Mouse (Mus musculus): ENCODE data around the gene Ilk. TPM values are rescaled to one million over a fixed set of nuclear protein-coding genes. Genes with fewer than 3 reads are reported as not detected.
"Not testable (repeated sequence)": the region's sequence is repeated elsewhere in the genome, so short reads cannot be mapped to it uniquely, and the experiment has no call there.

Gene Ilk
- polyA plus RNA-seq, 1 experiment from 2014 or later, result 317 TPM

GRCm38 (mm10) chr7:105735464-105735863, 928 bp upstream of the Ilk start:
- ATAC-seq (ENCODE audit: low FRiP score, low read depth); H3K27ac ChIP-seq: not testable (repeated sequence)
- peaks cover 54% of the 10 kb centered on the region for H3K36me3 ChIP-seq

GRCm38 (mm10) chr7:105736911-105737521, 624 bp downstream of the Ilk start, which contains the start of gene Rrp8:
Gene Rrp8, minus strand, starts transcription at chr7:105737385.
- Histone ChIP-seq H3K9me3 (no peaks in the 10 kb centered on the region), H3K4me3 (peak within 1 kb of the TSS; percentile 77), H3K36me3 (peaks cover 54% of the 10 kb centered on the region), H3K27ac (peak within 1 kb of the TSS; percentile 83), H3K27me3 (no peaks in the 10 kb centered on the region), H3K4me1 (peaks cover 31% of the 10 kb centered on the region), H3K9ac (peak within 1 kb of the TSS; percentile 92), H3K4me2 (replicated peaks) (peak within 1 kb of the TSS; percentile 79)
- WGBS, result under 1% methylated on average over 30 of the region's 30 CpGs
- peak; percentile 9; the same call in 1 of the 2 replicates for ATAC-seq (ENCODE audit: low FRiP score, low read depth)

More at GRCm38 (mm10) chr7:105735464-105735863, 928 bp upstream of the Ilk start:
- H3K27me3 ChIP-seq, H3K9me3 ChIP-seq: not testable (repeated sequence)
- WGBS, result 58% methylated on average over 3 of the region's 4 CpGs
- peak overlapping the region; percentile 79 for H3K4me2 ChIP-seq (replicated peaks)
- peak overlapping the region; percentile 92 for H3K9ac ChIP-seq
- peak overlapping the region; percentile 77 for H3K4me3 ChIP-seq
- peaks cover 31% of the 10 kb centered on the region for H3K4me1 ChIP-seq

GRCm38 (mm10) chr7:105737648-105738047, 1.3 kb downstream of the Ilk start:
- Histone ChIP-seq H3K4me2 (replicated peaks) (peak overlapping the region; percentile 79), H3K27ac (no peak overlapping the region), H3K27me3 (no peaks in the 10 kb centered on the region), H3K36me3 (peaks cover 54% of the 10 kb centered on the region), H3K9me3 (no peaks in the 10 kb centered on the region), H3K4me1 (peaks cover 31% of the 10 kb centered on the region), H3K4me3 (peak overlapping the region; percentile 77), H3K9ac (peak overlapping the region; percentile 92)
- WGBS, result 36% methylated on average over 3 of the region's 3 CpGs
- ATAC-seq (ENCODE audit: low FRiP score, low read depth), result no peak

GRCm38 (mm10) chr7:105738286-105738685, 1.9 kb downstream of the Ilk start:
- Histone ChIP-seq H3K36me3 (peaks cover 53% of the 10 kb centered on the region), H3K9me3 (no peaks in the 10 kb centered on the region), H3K27ac (peak overlapping the region; percentile 81; the same call in 1 of the 2 replicates), H3K4me3 (peak overlapping the region; percentile 77), H3K4me2 (replicated peaks) (peak overlapping the region; percentile 79), H3K4me1 (peaks cover 35% of the 10 kb centered on the region), H3K9ac (peak overlapping the region; percentile 45; the same call in 1 of the 2 replicates), H3K27me3 (no peaks in the 10 kb centered on the region)
- WGBS, result 70% methylated on average over 2 of the region's 2 CpGs
- ATAC-seq (ENCODE audit: low FRiP score, low read depth), result no peak

GRCm38 (mm10) chr7:105738948-105739347, 2.6 kb downstream of the Ilk start:
- H3K4me3 ChIP-seq, result peak overlapping the region; percentile 77
- H3K4me2 ChIP-seq (replicated peaks), result peak overlapping the region; percentile 79
- H3K4me1 ChIP-seq, result peaks cover 38% of the 10 kb centered on the region
- H3K27ac ChIP-seq, result peak overlapping the region; percentile 81
- WGBS, result 21% methylated on average over 3 of the region's 3 CpGs
- peaks cover 46% of the 10 kb centered on the region for H3K36me3 ChIP-seq
- peak; percentile 54 for ATAC-seq (ENCODE audit: low FRiP score, low read depth)
- H3K9me3 ChIP-seq, result no peaks in the 10 kb centered on the region
- no peaks in the 10 kb centered on the region for H3K27me3 ChIP-seq
- peak overlapping the region; percentile 57 for H3K9ac ChIP-seq

GRCm38 (mm10) chr7:105740089-105740795, 3.9 kb downstream of the Ilk start:
- H3K9me3 ChIP-seq, result no peaks in the 10 kb centered on the region
- 88% methylated on average over 13 of the region's 13 CpGs for WGBS
- peaks cover 36% of the 10 kb centered on the region for H3K36me3 ChIP-seq
- H3K27me3 ChIP-seq, result no peaks in the 10 kb centered on the region
- H3K4me3 ChIP-seq, result no peak overlapping the region
- H3K9ac ChIP-seq, result no peak overlapping the region
- H3K4me1 ChIP-seq, result peaks cover 37% of the 10 kb centered on the region
- ATAC-seq (ENCODE audit: low FRiP score, low read depth), result no peak
- no peak overlapping the region for H3K27ac ChIP-seq
- H3K4me2 ChIP-seq (replicated peaks), result no peak overlapping the region

GRCm38 (mm10) chr7:105740851-105741250, 4.5 kb downstream of the Ilk start:
- 86% methylated on average over 6 of the region's 6 CpGs for WGBS

GRCm38 (mm10) chr7:105741978-105742377, 5.6 kb downstream of the Ilk start:
- Histone ChIP-seq H3K4me2 (replicated peaks) (no peak overlapping the region), H3K9me3 (no peaks in the 10 kb centered on the region), H3K36me3 (peaks cover 46% of the 10 kb centered on the region), H3K4me3 (no peak overlapping the region), H3K27ac (no peak overlapping the region), H3K27me3 (no peaks in the 10 kb centered on the region), H3K4me1 (peaks cover 36% of the 10 kb centered on the region), H3K9ac (no peak overlapping the region)
- no peak for ATAC-seq (ENCODE audit: low FRiP score, low read depth)
- WGBS, result 89% methylated on average over 9 of the region's 9 CpGs

More at GRCm38 (mm10) chr7:105740851-105741250, 4.5 kb downstream of the Ilk start:
- ATAC-seq (ENCODE audit: low FRiP score, low read depth), result no peak
- peaks cover 36% of the 10 kb centered on the region for H3K4me1 ChIP-seq
- H3K36me3 ChIP-seq, result peaks cover 36% of the 10 kb centered on the region
- no peaks in the 10 kb centered on the region for H3K27me3 ChIP-seq
- no peak overlapping the region for H3K9ac ChIP-seq
- no peak overlapping the region for H3K27ac ChIP-seq
- no peaks in the 10 kb centered on the region for H3K9me3 ChIP-seq
- H3K4me2 ChIP-seq (replicated peaks), result no peak overlapping the region
- no peak overlapping the region for H3K4me3 ChIP-seq

GRCm38 (mm10) chr7:105742539-105743215, 6.3 kb downstream of the Ilk start:
- Histone ChIP-seq H3K4me3 (peak overlapping the region; percentile 93), H3K4me2 (replicated peaks) (peak overlapping the region; percentile 86), H3K4me1 (peaks cover 33% of the 10 kb centered on the region), H3K36me3 (peaks cover 49% of the 10 kb centered on the region)
- H3K27me3 ChIP-seq; ATAC-seq (ENCODE audit: low FRiP score, low read depth); H3K9me3 ChIP-seq; H3K27ac ChIP-seq; H3K9ac ChIP-seq: not testable (repeated sequence)
- WGBS, result 87% methylated on average over 7 of the region's 7 CpGs

- Histone ChIP-seq H3K4me1 (peaks cover 26% of the 10 kb centered on the region), H3K4me2 (replicated peaks) (peak overlapping the region; percentile 86), H3K4me3 (peak overlapping the region; percentile 93), H3K9ac (peak overlapping the region; percentile 92), H3K36me3 (peaks cover 54% of the 10 kb centered on the region)
- H3K27ac ChIP-seq; H3K9me3 ChIP-seq; H3K27me3 ChIP-seq; ATAC-seq (ENCODE audit: low FRiP score, low read depth): not testable (repeated sequence)
- 34% methylated on average over 20 of the region's 20 CpGs for WGBS
Observed at GRCm38 (mm10) chr7:105743246-105743925, 7.0 kb downstream of the Ilk start.

GRCm38 (mm10) chr7:105743926-105744590, 7.7 kb downstream of the Ilk start, which contains the start of gene Taf10:
Gene Taf10, minus strand, starts transcription at chr7:105744361.
- ATAC-seq (ENCODE audit: low FRiP score, low read depth), result peak; percentile 96
- under 1% methylated on average over 67 of the region's 67 CpGs for WGBS
- H3K4me3 ChIP-seq, result peak within 1 kb of the TSS; percentile 93
- H3K9me3 ChIP-seq, result no peaks in the 10 kb centered on the region
- peak within 1 kb of the TSS; percentile 61; the same call in 1 of the 2 replicates for H3K27ac ChIP-seq
- no peaks in the 10 kb centered on the region for H3K27me3 ChIP-seq
- H3K9ac ChIP-seq, result peak within 1 kb of the TSS; percentile 92
- peaks cover 19% of the 10 kb centered on the region for H3K4me1 ChIP-seq
- peaks cover 60% of the 10 kb centered on the region for H3K36me3 ChIP-seq
- peak within 1 kb of the TSS; percentile 86 for H3K4me2 ChIP-seq (replicated peaks)
